Mouse (Mus musculus): ENCODE results near the gene Ccdc88a. TPM values are rescaled to one million over a fixed set of nuclear protein-coding genes. Genes with fewer than 3 reads are reported as not detected.
A peak's percentile ranks its signal among the peaks of the same experiment; 100 is the strongest.
"Not testable (repeated sequence)": the region's sequence is repeated elsewhere in the genome, so short reads cannot be mapped to it uniquely, and the experiment has no call there.

Ccdc88a gene
- polyA plus RNA-seq, 1 experiment from 2014 or later = 84.5 TPM

DNA sequence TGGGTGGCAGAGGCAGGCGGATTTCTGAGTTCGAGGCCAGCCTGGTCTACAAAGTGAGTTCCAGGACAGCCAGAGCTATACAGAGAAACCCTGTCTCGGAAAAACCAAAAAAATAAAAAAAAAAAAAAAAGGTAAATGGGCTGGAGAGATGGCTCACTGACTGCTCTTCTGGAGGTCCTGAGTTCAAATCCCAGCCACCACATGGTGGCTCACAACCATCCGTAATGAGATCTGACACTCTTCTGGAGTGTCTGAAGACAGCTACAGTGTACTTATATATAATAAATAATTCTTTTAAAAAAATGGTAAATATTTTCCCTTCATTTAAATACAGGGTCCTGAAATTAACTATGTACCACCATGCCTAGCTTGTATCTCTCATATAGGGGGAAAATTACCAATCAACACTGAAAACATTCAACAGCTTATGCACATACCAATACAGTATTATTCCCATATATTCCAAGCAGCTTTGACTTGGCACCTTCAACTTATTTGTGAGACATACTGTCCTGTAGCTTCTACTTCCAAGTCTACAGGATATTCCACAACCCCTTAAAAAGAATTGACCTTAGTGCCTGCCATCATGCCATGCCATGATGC is 171.8 kb downstream of the Ccdc88a start:
- H3K9me3 ChIP-seq; H3K4me2 ChIP-seq; H3K4me3 ChIP-seq; H3K9ac ChIP-seq; ATAC-seq (ENCODE audit: low FRiP score, low read depth); H3K27me3 ChIP-seq; H3K27ac ChIP-seq (replicated peaks): not testable (repeated sequence)
- WGBS = 92% methylated on average over 4 of the region's 4 CpGs
- Histone ChIP-seq H3K36me3 (peaks cover 48% of the 10 kb centered on the region), H3K4me1 (replicated peaks) (peaks cover 16% of the 10 kb centered on the region)

- not testable (repeated sequence) for H3K27me3 ChIP-seq; H3K9ac ChIP-seq; H3K9me3 ChIP-seq; ATAC-seq (ENCODE audit: low FRiP score, low read depth); H3K27ac ChIP-seq (replicated peaks)
- WGBS = 87% methylated on average over 2 of the region's 2 CpGs
- Histone ChIP-seq H3K4me3 (peak overlapping the region; percentile 63; the same call in 1 of the 2 replicates), H3K4me1 (replicated peaks) (peaks cover 16% of the 10 kb centered on the region), H3K4me2 (peak overlapping the region; percentile 79; the same call in 1 of the 2 replicates), H3K36me3 (peaks cover 40% of the 10 kb centered on the region)
Measured at GRCm38 (mm10) chr11:29546297-29546696, 172.8 kb downstream of the Ccdc88a start.

DNA sequence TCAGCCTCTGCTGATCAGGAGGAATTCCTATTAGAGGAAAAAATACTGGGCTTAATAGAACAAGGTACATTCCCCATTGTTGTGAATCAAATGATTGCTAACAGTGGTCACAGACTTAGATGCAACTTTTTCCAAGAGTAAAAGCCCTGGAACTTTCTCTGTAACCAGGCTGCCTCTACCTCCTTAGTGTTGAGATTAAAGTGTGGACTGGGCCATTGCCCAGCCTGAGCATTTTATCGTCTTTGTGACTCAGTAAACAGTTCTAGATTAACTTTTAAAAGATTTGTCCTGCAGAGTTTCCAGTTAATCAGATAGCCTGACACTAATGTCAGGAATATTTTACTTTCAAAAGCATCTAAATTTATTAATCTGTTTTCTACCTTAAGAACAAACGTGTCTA is 173.3 kb downstream of the Ccdc88a start:
- 28% methylated on average over 2 of the region's 2 CpGs for WGBS
- H3K4me2 ChIP-seq = peak overlapping the region; percentile 79
- peak overlapping the region; percentile 63 for H3K4me3 ChIP-seq
- peaks cover 16% of the 10 kb centered on the region for H3K4me1 ChIP-seq (replicated peaks)
- no peak overlapping the region for H3K27ac ChIP-seq (replicated peaks)
- H3K9ac ChIP-seq = peak overlapping the region; percentile 74
- no peak for ATAC-seq (ENCODE audit: low FRiP score, low read depth)
- H3K9me3 ChIP-seq = no peaks in the 10 kb centered on the region
- H3K27me3 ChIP-seq = no peaks in the 10 kb centered on the region
- peaks cover 36% of the 10 kb centered on the region for H3K36me3 ChIP-seq

- peaks cover 16% of the 10 kb centered on the region for H3K4me1 ChIP-seq (replicated peaks)
- peak overlapping the region; percentile 74 for H3K9ac ChIP-seq
- no peaks in the 10 kb centered on the region for H3K27me3 ChIP-seq
- peak overlapping the region; percentile 63 for H3K4me3 ChIP-seq
- peak overlapping the region; percentile 79 for H3K4me2 ChIP-seq
- peak; percentile 17 for ATAC-seq (ENCODE audit: low FRiP score, low read depth)
- no peaks in the 10 kb centered on the region for H3K9me3 ChIP-seq
- WGBS = under 1% methylated on average over 27 of the region's 27 CpGs
- H3K36me3 ChIP-seq = peaks cover 33% of the 10 kb centered on the region
- peak overlapping the region; percentile 89 for H3K27ac ChIP-seq (replicated peaks)
Measured at GRCm38 (mm10) chr11:29547249-29547751, 173.8 kb downstream of the Ccdc88a start.

DNA sequence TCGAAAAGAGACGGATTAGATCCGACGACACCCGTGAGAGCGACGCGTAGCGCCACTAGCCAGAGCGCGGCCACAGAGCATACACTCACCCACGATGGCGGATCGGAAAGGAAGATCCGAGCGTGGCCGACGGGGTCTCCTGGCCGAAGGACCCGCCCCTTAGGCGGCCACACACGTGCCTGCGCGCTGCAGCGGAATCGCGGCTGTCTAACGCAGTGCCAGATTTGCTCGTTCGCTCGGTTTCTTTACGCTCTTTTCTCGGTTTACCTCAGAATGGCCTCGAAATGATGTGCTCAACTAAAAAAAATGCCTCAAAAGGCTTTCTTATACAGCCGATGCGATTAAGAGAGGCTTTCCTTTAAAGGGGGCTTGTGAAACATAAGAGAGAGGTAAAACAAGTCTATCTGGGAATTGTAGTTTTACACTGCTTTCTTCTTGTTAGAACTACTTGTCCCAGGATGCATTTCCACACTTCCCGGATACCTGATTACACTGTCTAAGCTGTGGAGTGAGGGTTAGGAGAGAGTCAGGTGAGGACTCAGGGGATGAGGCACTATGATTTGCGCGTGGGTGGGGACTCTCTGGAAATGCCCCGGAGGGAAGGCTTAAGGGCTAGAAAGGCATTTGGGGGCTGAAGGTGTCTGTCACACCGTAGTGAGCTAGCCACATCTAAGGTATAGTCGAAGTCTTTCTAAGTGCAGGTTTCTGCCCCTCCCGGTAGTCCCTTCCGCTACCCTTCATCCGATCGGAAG is 174.5 kb downstream of the Ccdc88a start, which contains the start of the genes Clhc1 and Rps27a:
Clhc1 (plus strand) TSS at position 199 of the 752 bp plus-strand sequence.
Rps27a (minus strand) TSS at position 358 of the 752 bp plus-strand sequence.
- H3K27ac ChIP-seq (replicated peaks) = peak within 1 kb of the TSS; percentile 89
- H3K9me3 ChIP-seq = no peaks in the 10 kb centered on the region
- H3K4me3 ChIP-seq = peak within 1 kb of the TSS; percentile 63
- peak within 1 kb of the TSS; percentile 79 for H3K4me2 ChIP-seq
- no peaks in the 10 kb centered on the region for H3K27me3 ChIP-seq
- peak; percentile 98 for ATAC-seq (ENCODE audit: low FRiP score, low read depth)
- peaks cover 30% of the 10 kb centered on the region for H3K36me3 ChIP-seq
- peak within 1 kb of the TSS; percentile 74 for H3K9ac ChIP-seq
- WGBS = under 1% methylated on average over 46 of the region's 46 CpGs
- H3K4me1 ChIP-seq (replicated peaks) = peaks cover 16% of the 10 kb centered on the region

GRCm38 (mm10) chr11:29548504-29549424 is 175.3 kb downstream of the Ccdc88a start:
- peak overlapping the region; percentile 63 for H3K4me3 ChIP-seq
- H3K27me3 ChIP-seq = no peaks in the 10 kb centered on the region
- H3K36me3 ChIP-seq = peaks cover 27% of the 10 kb centered on the region
- no peaks in the 10 kb centered on the region for H3K9me3 ChIP-seq
- WGBS = 26% methylated on average over 23 of the region's 23 CpGs
- H3K4me2 ChIP-seq = peak overlapping the region; percentile 79
- H3K9ac ChIP-seq = peak overlapping the region; percentile 74
- H3K4me1 ChIP-seq (replicated peaks) = peaks cover 16% of the 10 kb centered on the region
- peak overlapping the region; percentile 89 for H3K27ac ChIP-seq (replicated peaks)
- no peak for ATAC-seq (ENCODE audit: low FRiP score, low read depth)

GRCm38 (mm10) chr11:29549425-29549778 is 175.9 kb downstream of the Ccdc88a start:
- WGBS = 89% methylated on average over 1 of the region's 1 CpGs
- no peak overlapping the region for H3K9ac ChIP-seq
- H3K27me3 ChIP-seq = no peaks in the 10 kb centered on the region
- H3K27ac ChIP-seq (replicated peaks) = no peak overlapping the region
- ATAC-seq (ENCODE audit: low FRiP score, low read depth) = no peak
- no peak overlapping the region for H3K4me3 ChIP-seq
- no peaks in the 10 kb centered on the region for H3K9me3 ChIP-seq
- no peak overlapping the region for H3K4me2 ChIP-seq
- peaks cover 16% of the 10 kb centered on the region for H3K4me1 ChIP-seq (replicated peaks)
- peaks cover 20% of the 10 kb centered on the region for H3K36me3 ChIP-seq

Other genes starting within 250 kb of the Ccdc88a start
- gene Pnpt1, start 242.9 kb upstream of the Ccdc88a start, polyA plus RNA-seq (2015; fragmentation: Nextera tagmentation; extraction: Ambion mirVana) = 25.1 and 26.9 TPM in 2 replicates
- 63.4 and 65.4 TPM in 2 replicates for gene Ppp4r3b, start 200.8 kb upstream of the Ccdc88a start, polyA plus RNA-seq (2015; fragmentation: Nextera tagmentation; extraction: Ambion mirVana)
- 125 and 127 TPM in 2 replicates for gene Cfap36, start 126.2 kb upstream of the Ccdc88a start, polyA plus RNA-seq (2015; fragmentation: Nextera tagmentation; extraction: Ambion mirVana)
- gene Prorsd1, start 141.4 kb downstream of the Ccdc88a start, polyA plus RNA-seq (2015; fragmentation: Nextera tagmentation; extraction: Ambion mirVana) = 9.8 and 11.8 TPM in 2 replicates
- gene Mtif2, start 152.8 kb downstream of the Ccdc88a start, polyA plus RNA-seq (2015; fragmentation: Nextera tagmentation; extraction: Ambion mirVana) = 41.8 and 44.8 TPM in 2 replicates
- 0.08 and 0.29 TPM in 2 replicates for gene Clhc1, start 174.3 kb downstream of the Ccdc88a start, polyA plus RNA-seq (2015; fragmentation: Nextera tagmentation; extraction: Ambion mirVana)
- gene Rps27a, start 174.5 kb downstream of the Ccdc88a start, polyA plus RNA-seq (2015; fragmentation: Nextera tagmentation; extraction: Ambion mirVana) = 526 and 577 TPM in 2 replicates